Mouse (Mus musculus): ENCODE data around the gene Elmo1. TPM values are rescaled to one million over a fixed set of nuclear protein-coding genes. Genes with fewer than 3 reads are reported as not detected.
A peak's percentile ranks its signal among the peaks of the same experiment; 100 is the strongest.

Gene Elmo1
- polyA plus RNA-seq, 1 experiment from 2014 or later, result 24.3 TPM

DNA sequence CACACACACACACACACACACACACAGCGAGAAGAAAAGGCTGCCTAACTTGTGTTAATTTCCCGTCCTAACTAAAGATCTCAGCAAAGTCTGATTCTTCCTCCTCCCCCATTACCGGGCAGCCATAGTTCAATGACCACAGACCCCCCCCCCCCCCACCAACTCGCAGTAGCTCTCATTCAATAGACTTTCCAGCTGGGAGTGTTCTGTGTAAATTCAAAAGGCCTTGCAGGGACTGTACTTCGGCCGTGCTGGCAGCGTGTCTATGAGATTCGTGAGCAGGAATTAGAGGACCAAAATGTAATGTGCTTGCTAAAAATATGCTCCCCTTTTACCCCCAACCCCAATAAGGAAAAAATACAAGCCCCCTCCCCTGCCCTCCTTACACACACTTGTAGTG lies 466.8 kb downstream of the Elmo1 start:
- Histone ChIP-seq H3K36me3 (ENCODE audit: poor library complexity, severe bottlenecking) (no peaks in the 10 kb centered on the region), H3K27ac (no peak overlapping the region), H3K9me3 (replicated peaks) (no peaks in the 10 kb centered on the region; the same call in 1 of the 2 replicates), H3K4me3 (no peak overlapping the region), H3K4me2 (no peak overlapping the region), H3K9ac (no peak overlapping the region), H3K27me3 (no peaks in the 10 kb centered on the region), H3K4me1 (0 out of 2 replicates have a peak, but pooled peaks cover 5% of the 10 kb centered on the region)
- ATAC-seq, result no peak; the same call in 1 of the 2 replicates
- WGBS, result 40% methylated on average over 8 of the region's 8 CpGs

DNA sequence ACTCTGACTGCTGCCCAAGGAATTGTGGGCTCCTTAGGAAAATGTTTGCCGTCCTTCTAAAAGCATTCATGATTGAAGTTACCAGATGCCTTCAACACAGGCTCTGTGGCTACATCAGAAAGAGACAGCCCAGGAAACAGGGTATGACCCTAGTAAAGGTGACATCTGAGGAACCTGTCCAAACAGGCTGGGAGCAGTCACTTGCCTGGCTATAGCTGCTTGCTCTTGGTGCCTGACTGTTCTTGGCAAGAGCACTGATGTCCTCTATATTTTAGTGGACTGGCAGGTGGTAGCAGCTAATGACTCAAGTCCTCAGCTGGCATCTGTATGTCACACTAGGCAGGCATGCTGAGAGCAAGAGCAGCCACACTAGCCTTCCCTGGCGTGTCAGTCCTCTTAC lies 468.0 kb downstream of the Elmo1 start:
- H3K4me3 ChIP-seq, result no peak overlapping the region
- H3K4me1 ChIP-seq, result 0 out of 2 replicates have a peak, but pooled peaks cover 5% of the 10 kb centered on the region
- no peak overlapping the region for H3K4me2 ChIP-seq
- 92% methylated on average over 2 of the region's 2 CpGs for WGBS
- H3K9ac ChIP-seq, result no peak overlapping the region
- ATAC-seq, result no peak
- no peaks in the 10 kb centered on the region for H3K36me3 ChIP-seq (ENCODE audit: poor library complexity, severe bottlenecking)
- no peaks in the 10 kb centered on the region for H3K27me3 ChIP-seq
- no peak overlapping the region for H3K27ac ChIP-seq
- no peaks in the 10 kb centered on the region; the same call in 1 of the 2 replicates for H3K9me3 ChIP-seq (replicated peaks)

DNA sequence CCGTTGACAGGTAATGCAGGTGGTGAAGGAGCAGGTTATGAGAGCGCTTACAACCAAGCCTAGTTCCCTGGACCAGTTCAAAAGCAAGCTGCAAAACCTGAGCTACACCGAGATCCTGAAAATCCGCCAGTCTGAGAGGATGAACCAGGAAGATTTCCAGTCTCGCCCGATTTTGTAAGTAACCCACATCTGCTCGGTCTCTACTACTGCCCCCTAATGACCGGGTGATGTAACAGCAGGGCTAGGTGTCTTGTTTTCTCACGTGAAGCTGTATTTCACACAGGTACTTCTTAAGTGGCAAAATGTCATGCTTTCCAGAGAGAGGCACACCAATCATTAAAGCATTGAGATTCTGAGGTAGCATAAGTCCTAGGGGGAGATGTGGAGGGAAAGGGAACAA lies 474.0 kb downstream of the Elmo1 start:
- Histone ChIP-seq H3K36me3 (ENCODE audit: poor library complexity, severe bottlenecking) (no peaks in the 10 kb centered on the region), H3K27me3 (no peaks in the 10 kb centered on the region), H3K9me3 (replicated peaks) (no peaks in the 10 kb centered on the region), H3K27ac (no peak overlapping the region), H3K9ac (no peak overlapping the region), H3K4me1 (no peaks in the 10 kb centered on the region), H3K4me2 (no peak overlapping the region), H3K4me3 (no peak overlapping the region)
- no peak for ATAC-seq
- WGBS, result 88% methylated on average over 9 of the region's 9 CpGs

DNA sequence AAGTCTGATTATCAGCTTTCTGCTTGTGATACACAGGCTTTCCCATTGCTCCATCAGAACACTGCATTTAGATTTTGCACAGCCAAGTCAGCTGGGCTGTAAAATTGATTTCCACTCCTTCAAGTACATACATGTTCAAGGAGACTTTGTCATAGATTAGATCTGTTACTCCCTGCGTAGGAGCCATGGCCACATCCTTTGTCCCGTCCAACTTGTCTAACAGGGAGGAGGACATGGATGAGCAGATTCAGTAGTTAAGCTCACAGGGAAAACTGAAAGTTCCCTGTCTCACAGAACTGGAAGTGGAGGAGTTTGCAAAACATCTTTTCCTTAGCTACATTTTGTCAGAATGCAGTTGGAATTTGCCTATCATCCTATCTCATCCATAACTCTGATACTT lies 484.8 kb downstream of the Elmo1 start:
- Histone ChIP-seq H3K4me1 (no peaks in the 10 kb centered on the region), H3K27me3 (no peaks in the 10 kb centered on the region), H3K27ac (no peak overlapping the region), H3K36me3 (ENCODE audit: poor library complexity, severe bottlenecking) (peaks cover 26% of the 10 kb centered on the region), H3K4me3 (no peak overlapping the region), H3K9ac (no peak overlapping the region), H3K4me2 (no peak overlapping the region), H3K9me3 (replicated peaks) (no peaks in the 10 kb centered on the region)
- ATAC-seq, result no peak
- 84% methylated on average over 2 of the region's 2 CpGs for WGBS

DNA sequence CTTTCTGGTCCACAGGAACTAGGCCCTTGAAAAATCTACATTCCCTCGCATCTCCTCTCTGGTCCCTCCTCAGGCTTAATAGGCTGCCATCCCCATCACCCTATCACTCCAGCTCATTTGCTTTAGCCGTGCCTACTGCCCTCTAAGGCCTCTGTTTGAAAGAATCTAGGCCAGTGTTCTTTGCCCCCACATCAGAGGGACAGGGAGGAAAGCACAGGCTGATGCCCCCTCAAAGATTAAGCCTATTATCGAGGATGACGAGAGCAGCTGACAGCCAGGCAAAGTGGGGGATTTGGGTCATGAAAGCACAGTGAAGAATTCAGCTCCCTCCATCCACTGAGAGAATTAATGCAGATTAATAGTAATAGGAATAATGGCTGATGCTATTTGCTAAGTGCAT lies 495.5 kb downstream of the Elmo1 start:
- H3K4me1 ChIP-seq, result no peaks in the 10 kb centered on the region
- H3K9ac ChIP-seq, result no peak overlapping the region
- no peak for ATAC-seq
- peaks cover 6% of the 10 kb centered on the region; the same call in 1 of the 2 replicates for H3K36me3 ChIP-seq (ENCODE audit: poor library complexity, severe bottlenecking)
- H3K4me2 ChIP-seq, result no peak overlapping the region
- H3K9me3 ChIP-seq (replicated peaks), result no peaks in the 10 kb centered on the region
- no peak overlapping the region for H3K27ac ChIP-seq
- 35% methylated on average over 4 of the region's 4 CpGs for WGBS
- H3K4me3 ChIP-seq, result no peak overlapping the region
- no peaks in the 10 kb centered on the region for H3K27me3 ChIP-seq

DNA sequence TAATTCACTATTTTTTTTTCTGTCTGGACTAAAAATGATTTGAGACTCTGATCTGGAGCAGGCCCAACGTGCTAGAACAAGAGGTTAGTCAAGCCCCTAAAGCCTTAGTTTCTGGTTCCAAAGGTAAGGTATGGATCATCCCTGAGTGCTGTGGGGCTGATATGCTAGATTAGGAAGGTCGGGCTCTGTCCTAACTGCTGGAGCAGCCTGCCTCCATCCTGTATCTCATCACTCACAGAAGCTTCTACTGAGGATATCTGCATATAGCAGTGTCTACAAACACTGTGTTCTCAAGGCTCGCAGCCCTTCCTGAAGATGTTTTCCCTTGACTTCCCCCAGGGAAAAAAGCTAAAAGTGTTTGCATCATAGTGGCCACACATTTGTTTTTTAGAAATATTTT lies 496.1 kb downstream of the Elmo1 start:
- Histone ChIP-seq H3K36me3 (ENCODE audit: poor library complexity, severe bottlenecking) (peaks cover 12% of the 10 kb centered on the region; the same call in 1 of the 2 replicates), H3K9ac (no peak overlapping the region), H3K4me3 (no peak overlapping the region), H3K4me1 (no peaks in the 10 kb centered on the region), H3K4me2 (no peak overlapping the region), H3K9me3 (replicated peaks) (no peaks in the 10 kb centered on the region), H3K27me3 (no peaks in the 10 kb centered on the region), H3K27ac (no peak overlapping the region)
- WGBS, result 82% methylated on average over 3 of the region's 3 CpGs
- no peak for ATAC-seq

DNA sequence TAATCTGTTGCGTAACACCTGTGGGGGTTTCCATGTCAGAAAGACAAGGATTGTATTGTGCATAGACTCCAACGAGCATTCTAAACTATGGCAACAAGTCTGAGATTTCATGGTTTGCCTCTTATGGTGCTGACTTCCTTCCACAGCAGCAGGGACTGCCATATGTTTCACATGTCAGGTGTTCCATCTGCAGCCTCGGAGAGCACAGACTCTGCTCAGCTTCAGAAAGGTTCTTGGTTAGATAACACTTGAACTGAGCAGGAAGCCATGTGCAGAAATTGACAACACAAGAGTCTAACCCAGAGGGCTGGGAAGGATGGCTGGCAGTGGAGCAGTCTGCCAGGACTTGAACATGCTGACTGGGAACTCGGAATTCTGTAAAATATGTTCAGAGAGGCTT lies 500.6 kb downstream of the Elmo1 start:
- no peak overlapping the region for H3K4me3 ChIP-seq
- 81% methylated on average over 4 of the region's 4 CpGs for WGBS
- no peak overlapping the region for H3K9ac ChIP-seq
- no peak overlapping the region for H3K4me2 ChIP-seq
- peaks cover 9% of the 10 kb centered on the region; the same call in 1 of the 2 replicates for H3K36me3 ChIP-seq (ENCODE audit: poor library complexity, severe bottlenecking)
- H3K27ac ChIP-seq, result no peak overlapping the region
- no peaks in the 10 kb centered on the region for H3K27me3 ChIP-seq
- H3K4me1 ChIP-seq, result no peaks in the 10 kb centered on the region
- H3K9me3 ChIP-seq (replicated peaks), result no peaks in the 10 kb centered on the region
- ATAC-seq, result no peak

DNA sequence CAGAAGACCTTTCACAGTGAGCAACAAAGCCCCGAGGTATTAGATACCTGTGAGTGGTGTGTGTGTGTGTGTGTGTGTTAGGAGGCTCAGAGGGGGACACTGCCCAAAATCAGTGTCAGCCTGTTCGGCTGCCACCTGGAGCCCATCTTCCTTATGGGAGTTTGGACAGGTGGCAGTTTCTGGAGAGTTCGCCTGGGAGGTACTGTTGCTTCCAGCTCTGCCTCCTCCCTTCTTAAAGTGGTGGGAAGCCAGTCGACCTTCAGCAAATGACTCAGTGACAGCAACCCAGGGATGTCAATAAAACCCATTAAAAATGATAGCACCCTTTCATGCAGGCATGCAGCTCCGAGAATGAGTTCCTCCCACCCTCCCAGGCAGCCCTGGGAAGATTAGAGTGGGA lies 506.9 kb downstream of the Elmo1 start:
- Histone ChIP-seq H3K36me3 (ENCODE audit: poor library complexity, severe bottlenecking) (no peaks in the 10 kb centered on the region), H3K4me1 (peaks cover 4% of the 10 kb centered on the region; the same call in 1 of the 2 replicates), H3K9me3 (replicated peaks) (no peaks in the 10 kb centered on the region), H3K27me3 (no peaks in the 10 kb centered on the region), H3K4me2 (no peak overlapping the region), H3K9ac (no peak overlapping the region), H3K4me3 (no peak overlapping the region), H3K27ac (no peak overlapping the region)
- no peak for ATAC-seq
- WGBS, result 74% methylated on average over 5 of the region's 5 CpGs

DNA sequence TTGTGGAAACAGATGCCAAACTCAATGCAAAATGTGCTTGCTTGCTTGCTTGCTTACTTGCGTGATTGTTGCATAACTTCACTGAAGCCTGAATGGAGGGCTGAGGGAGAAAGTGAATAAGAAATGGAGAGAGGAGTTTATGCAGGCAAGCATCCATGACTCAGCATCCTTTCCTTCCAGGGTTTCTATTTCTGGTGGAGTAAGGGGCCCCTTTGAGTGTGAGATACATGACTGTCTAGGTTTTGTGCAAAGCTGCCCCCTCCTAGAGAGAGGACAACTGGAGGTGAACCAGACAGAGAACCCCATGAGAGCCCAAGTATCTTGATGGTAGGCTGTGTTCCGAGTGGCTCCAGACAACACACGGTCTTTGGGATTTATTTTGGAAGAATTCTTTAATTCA lies 508.2 kb downstream of the Elmo1 start:
- Histone ChIP-seq H3K9me3 (replicated peaks) (no peaks in the 10 kb centered on the region), H3K27me3 (no peaks in the 10 kb centered on the region), H3K36me3 (ENCODE audit: poor library complexity, severe bottlenecking) (no peaks in the 10 kb centered on the region), H3K27ac (no peak overlapping the region), H3K4me3 (no peak overlapping the region), H3K9ac (no peak overlapping the region), H3K4me2 (no peak overlapping the region), H3K4me1 (peaks cover 7% of the 10 kb centered on the region; the same call in 1 of the 2 replicates)
- ATAC-seq, result no peak
- 98% methylated on average over 3 of the region's 3 CpGs for WGBS

DNA sequence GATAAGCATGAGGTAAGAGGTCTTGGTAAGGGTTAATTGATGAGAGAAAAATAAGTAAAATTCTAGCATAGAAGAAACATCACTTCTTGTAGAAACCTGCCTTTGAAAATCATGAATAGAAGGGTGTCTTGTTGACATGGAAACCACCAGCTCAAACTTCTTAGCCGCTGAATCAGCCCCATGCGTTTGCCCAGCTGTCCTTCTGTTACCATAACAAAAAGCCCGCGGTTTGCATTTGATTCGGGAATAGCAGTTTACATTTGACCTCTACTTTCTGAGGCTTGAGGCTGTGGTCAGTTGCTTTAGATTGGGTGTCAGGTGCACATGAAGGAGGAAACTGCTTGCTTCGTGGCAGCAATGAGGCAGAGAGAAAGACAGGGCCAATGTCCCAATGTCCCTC lies 509.9 kb downstream of the Elmo1 start:
- Histone ChIP-seq H3K27me3 (no peaks in the 10 kb centered on the region), H3K27ac (no peak overlapping the region), H3K4me2 (no peak overlapping the region), H3K36me3 (ENCODE audit: poor library complexity, severe bottlenecking) (peaks cover 4% of the 10 kb centered on the region; the same call in 1 of the 2 replicates), H3K4me1 (peaks cover 7% of the 10 kb centered on the region; the same call in 1 of the 2 replicates), H3K9me3 (replicated peaks) (no peaks in the 10 kb centered on the region), H3K9ac (no peak overlapping the region), H3K4me3 (no peak overlapping the region)
- WGBS, result 34% methylated on average over 6 of the region's 6 CpGs
- no peak for ATAC-seq

DNA sequence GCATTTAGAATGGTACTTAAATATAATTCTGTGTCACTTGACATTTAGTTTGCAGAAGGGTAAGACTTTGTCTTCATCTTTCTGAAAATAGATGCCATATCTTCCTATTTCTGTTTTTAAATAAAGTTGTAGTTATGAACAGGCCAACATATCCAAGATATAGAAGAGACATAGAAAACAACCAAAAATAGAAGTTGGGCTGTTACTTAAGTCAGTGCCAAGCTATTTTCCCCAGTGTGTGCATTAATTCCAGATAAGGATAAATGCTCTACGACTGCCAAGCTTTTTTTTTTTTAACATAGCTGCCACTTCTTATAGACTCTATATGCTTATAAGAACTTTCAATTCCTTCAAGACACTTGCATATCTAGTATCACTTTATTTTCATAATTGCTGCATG lies 511.0 kb downstream of the Elmo1 start:
- WGBS, result 91% methylated on average over 1 of the region's 1 CpGs
- no peak overlapping the region for H3K27ac ChIP-seq
- H3K9me3 ChIP-seq (replicated peaks), result no peaks in the 10 kb centered on the region
- no peak for ATAC-seq
- peaks cover 7% of the 10 kb centered on the region; the same call in 1 of the 2 replicates for H3K4me1 ChIP-seq
- no peaks in the 10 kb centered on the region for H3K27me3 ChIP-seq
- no peak overlapping the region for H3K4me3 ChIP-seq
- H3K36me3 ChIP-seq (ENCODE audit: poor library complexity, severe bottlenecking), result peaks cover 11% of the 10 kb centered on the region; the same call in 1 of the 2 replicates
- H3K4me2 ChIP-seq, result no peak overlapping the region
- no peak overlapping the region for H3K9ac ChIP-seq

DNA sequence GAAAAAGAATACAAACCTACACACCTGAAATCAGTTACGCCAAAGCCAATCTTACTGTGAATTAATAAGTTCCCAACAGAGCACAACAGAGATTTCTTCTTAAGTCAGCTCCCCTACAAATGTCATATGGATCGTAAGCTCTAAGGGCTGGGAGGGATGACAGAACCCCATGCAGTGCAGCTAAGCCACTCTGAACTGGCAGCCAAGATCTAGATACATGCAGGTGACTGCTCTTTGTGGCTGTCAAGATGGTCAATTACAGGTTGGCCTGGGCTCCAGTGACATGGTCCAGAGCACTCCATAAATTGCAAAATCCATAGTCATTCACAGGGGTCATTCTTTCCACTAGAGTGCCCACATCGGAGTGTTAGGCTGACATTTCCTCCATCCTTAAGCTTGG lies 516.5 kb downstream of the Elmo1 start:
- Histone ChIP-seq H3K9me3 (replicated peaks) (no peaks in the 10 kb centered on the region), H3K4me2 (no peak overlapping the region), H3K4me1 (peaks cover 15% of the 10 kb centered on the region), H3K27ac (no peak overlapping the region), H3K4me3 (no peak overlapping the region), H3K27me3 (no peaks in the 10 kb centered on the region), H3K9ac (no peak overlapping the region), H3K36me3 (ENCODE audit: poor library complexity, severe bottlenecking) (peaks cover 14% of the 10 kb centered on the region; the same call in 1 of the 2 replicates)
- 83% methylated on average over 3 of the region's 3 CpGs for WGBS
- no peak for ATAC-seq

DNA sequence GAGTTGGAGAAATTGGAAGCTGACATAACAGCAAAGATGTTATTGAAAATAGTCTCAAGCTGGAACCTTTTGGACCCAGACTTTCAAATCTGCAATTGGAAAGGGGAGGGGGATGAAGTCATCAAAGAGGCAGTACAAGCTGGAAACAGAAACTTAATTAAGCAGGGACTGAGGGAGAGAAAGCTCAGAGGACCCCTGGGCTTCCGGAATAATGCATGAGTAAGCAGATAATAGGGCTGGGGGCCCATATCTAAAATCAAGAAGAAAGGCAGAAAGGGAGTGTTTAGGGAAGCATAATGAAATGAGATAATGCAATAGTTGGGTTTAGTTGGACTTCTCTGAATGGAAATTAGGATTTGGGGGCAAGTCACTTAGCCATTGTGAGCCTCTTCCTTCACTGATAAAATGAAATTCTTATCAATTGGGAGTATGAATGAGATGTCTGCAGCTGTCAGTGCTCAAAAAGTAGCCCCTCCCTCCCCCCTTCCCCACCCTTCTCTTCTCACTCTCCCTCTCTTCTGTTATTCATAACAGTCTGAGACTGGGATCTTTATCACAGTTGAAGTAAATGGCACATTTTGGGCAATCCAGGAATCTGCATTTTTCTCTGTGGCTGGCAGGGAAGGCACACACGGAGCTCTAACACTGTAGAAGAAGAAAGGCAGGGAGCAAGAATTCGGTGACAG lies 518.8 kb downstream of the Elmo1 start:
- ATAC-seq, result peak; percentile 60
- Histone ChIP-seq H3K36me3 (ENCODE audit: poor library complexity, severe bottlenecking) (peaks cover 14% of the 10 kb centered on the region; the same call in 1 of the 2 replicates), H3K4me2 (0 out of 2 replicates have a peak overlapping the region, but pooled peaks have one; percentile 0), H3K4me1 (peaks cover 11% of the 10 kb centered on the region), H3K4me3 (no peak overlapping the region), H3K27me3 (no peaks in the 10 kb centered on the region), H3K9ac (no peak overlapping the region), H3K27ac (peak overlapping the region; percentile 31), H3K9me3 (replicated peaks) (no peaks in the 10 kb centered on the region)
- WGBS, result 4% methylated on average over 3 of the region's 3 CpGs

Measured in forebrain, embryonic 13.5 days (tissue).